Mouse (Mus musculus): ENCODE data around the gene Cish. TPM values are rescaled to one million over a fixed set of nuclear protein-coding genes. Genes with fewer than 3 reads are reported as not detected.

The Cish gene
- polyA plus RNA-seq, 1 experiment from 2014 or later, result 6.7 TPM

DNA sequence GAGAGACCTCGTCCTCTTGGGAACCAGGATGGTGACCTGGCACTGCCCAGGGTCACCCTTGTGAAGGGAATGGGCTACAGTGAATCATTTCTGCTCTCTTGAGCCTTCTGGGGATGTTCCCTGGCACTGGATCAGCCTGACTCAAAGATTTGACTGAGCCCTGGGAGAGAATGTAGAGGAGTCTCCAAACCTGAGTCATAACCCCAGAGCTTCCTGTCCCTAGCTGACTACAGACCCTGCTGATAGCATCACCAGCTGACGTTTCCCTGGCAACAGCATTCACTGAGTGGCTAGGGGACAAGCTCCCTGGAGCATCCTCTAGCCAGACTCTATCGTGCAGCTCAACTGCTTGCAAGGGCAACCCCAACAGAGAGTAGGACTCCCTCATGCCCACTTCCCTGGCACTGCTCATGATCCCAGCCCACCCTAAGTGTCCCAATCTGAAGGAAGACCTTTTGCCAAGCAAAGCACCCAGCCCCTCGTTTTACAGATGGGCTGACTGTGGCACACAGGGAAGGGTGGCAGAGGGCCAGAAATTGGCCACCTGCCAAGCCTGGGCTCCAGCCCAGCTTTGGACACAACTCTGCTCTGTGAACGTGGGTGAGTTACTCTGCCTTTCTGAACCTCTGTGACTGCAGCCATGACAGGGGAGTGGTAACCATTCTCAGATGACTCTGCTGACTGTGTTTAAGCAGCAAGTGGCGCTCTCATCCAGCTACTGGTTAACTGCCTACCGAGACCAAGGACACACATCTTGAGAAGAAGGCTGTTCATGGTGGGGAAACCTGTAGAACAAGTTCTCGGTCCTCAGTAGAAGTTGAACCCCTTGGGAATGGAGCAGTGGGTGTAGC is 17.1 kb upstream of the Cish start:
- H3K9me3 ChIP-seq, result no peaks in the 10 kb centered on the region
- H3K27ac ChIP-seq (replicated peaks), result no peak overlapping the region; the same call in 1 of the 2 replicates
- H3K36me3 ChIP-seq (replicated peaks), result no peaks in the 10 kb centered on the region
- 57% methylated on average over 8 of the region's 8 CpGs for WGBS
- peaks cover 32% of the 10 kb centered on the region for H3K4me1 ChIP-seq
- no peaks in the 10 kb centered on the region for H3K27me3 ChIP-seq (replicated peaks; ENCODE audit: low read depth, poor library complexity, severe bottlenecking)
- H3K4me3 ChIP-seq, result no peak overlapping the region
- DNase-seq (ENCODE audit: low spot score), result no peak

DNA sequence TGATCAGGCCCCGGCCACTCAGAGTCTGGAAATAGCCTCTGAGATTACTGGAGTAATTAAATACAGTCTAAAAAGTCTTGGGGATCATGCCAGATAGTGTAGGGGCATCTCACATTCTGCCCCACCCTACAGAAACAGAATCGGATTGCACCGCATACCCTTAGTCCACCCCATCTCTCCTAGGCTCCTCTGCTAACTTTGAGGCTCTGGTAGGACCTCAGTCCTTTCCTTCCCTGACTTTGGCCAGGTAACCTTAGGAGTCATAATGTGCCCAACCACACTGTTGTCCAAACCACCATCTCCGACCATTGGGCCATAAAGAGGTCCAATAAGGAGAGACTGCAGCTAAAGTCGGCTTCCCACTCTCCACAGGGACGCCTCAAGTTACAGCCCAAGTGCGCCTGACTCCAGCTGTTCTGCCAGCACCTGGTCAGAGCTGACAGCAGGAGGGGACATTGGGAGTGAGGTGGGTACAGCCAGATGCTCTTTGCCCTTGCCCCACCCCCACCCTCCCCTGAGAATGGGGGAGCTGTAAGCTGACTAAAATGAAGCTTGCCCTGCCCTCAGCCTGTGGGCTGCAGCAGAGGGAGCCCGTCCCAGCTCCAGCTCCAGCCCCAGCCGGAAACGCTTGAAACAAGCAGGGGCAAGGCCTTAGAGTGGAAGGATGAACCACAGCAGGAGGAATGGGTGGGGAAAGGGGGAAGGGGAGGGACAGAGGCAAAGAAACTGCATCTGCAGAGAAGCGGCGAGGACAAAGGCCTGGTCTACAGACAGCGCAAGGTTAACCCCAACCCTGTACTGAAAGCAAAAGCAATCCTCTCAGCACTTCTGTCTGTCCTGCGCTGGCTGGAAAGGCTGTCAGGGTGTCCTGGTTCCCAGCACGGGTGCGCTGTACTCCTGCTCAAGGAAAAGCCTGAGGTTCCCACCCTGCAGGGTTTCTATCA is 16.2 kb upstream of the Cish start:
- peaks cover 32% of the 10 kb centered on the region for H3K4me1 ChIP-seq
- H3K27me3 ChIP-seq (replicated peaks; ENCODE audit: low read depth, poor library complexity, severe bottlenecking), result no peaks in the 10 kb centered on the region
- peak overlapping the region; percentile 82 for H3K27ac ChIP-seq (replicated peaks)
- peak overlapping the region; percentile 42 for H3K4me3 ChIP-seq
- DNase-seq (ENCODE audit: low spot score), result peak; percentile 74
- WGBS, result 18% methylated on average over 16 of the region's 16 CpGs
- H3K9me3 ChIP-seq, result no peaks in the 10 kb centered on the region
- H3K36me3 ChIP-seq (replicated peaks), result no peaks in the 10 kb centered on the region

DNA sequence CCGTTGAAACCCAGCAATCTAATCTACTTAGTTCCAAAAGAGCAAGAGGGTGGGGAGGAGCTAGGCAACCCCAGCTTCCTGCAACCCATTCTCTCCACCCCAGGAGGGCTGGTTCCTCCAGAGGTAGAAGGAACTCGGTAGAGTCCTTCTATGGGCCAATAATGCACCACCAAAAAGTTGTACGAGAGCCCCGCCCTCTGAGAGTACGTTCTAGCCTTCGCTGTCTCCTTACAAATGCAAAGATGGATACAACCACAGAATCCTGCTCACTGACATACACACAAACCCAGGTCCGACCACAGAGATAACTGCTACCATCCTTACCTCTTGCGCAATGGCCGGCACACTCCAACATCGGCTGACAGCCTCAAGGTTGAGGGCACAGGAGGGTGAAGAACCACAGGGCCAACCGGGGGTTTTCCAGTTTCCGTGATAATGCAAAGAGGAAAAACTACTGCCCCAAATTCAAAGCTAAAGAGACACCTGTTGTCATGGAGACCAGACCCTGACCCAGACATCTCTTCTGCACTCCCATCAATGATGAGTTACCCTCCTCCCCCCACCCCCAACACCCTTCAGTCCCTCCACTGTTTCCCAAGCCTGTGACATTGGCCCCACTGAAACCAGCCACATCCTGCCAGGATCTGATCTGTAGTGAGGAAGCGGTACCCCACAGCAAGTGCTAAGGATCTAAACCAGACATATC is 15.4 kb upstream of the Cish start:
- H3K9me3 ChIP-seq, result no peaks in the 10 kb centered on the region
- no peak for DNase-seq (ENCODE audit: low spot score)
- peaks cover 38% of the 10 kb centered on the region for H3K4me1 ChIP-seq
- no peaks in the 10 kb centered on the region for H3K36me3 ChIP-seq (replicated peaks)
- 53% methylated on average over 13 of the region's 13 CpGs for WGBS
- peak overlapping the region; percentile 42 for H3K4me3 ChIP-seq
- H3K27ac ChIP-seq (replicated peaks), result peak overlapping the region; percentile 82
- no peaks in the 10 kb centered on the region for H3K27me3 ChIP-seq (replicated peaks; ENCODE audit: low read depth, poor library complexity, severe bottlenecking)

DNA sequence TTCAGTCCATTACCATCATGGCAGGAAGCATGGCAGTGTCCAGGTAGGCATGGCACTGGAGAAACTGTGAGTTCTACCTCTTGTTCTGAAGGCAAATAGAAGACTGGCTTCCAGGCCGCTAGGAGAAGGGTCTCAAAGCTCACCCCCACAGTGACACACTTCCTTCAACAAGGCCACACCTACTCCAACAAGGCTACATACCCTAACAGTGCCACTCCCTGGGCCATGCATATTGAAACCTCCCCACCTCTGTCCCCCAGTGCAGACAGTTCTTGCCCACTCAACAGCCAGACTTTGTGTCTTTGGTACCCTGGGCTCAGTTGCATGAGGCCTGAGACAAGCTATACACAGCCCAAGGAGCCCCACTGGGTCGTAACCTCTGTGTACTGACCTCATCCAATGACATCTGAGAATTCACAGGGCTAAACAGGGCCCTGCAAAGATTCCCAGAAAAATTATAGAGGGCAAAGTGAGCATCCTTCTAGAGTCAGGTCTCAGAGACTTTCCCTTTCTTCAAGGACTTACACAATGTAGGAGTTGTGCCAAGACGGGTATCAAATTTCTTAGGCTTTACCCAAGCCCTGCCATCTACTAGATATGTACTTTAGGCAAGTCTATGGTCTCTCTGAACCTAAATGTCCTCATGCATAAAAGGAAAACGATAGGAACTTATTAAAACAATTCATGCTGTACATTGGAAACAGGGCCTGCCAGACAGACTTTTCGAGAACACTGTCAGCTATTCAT is 14.4 kb upstream of the Cish start:
- Histone ChIP-seq H3K27me3 (replicated peaks; ENCODE audit: low read depth, poor library complexity, severe bottlenecking) (no peaks in the 10 kb centered on the region), H3K4me1 (peaks cover 43% of the 10 kb centered on the region), H3K27ac (replicated peaks) (no peak overlapping the region), H3K36me3 (replicated peaks) (no peaks in the 10 kb centered on the region), H3K4me3 (no peak overlapping the region), H3K9me3 (no peaks in the 10 kb centered on the region)
- DNase-seq (ENCODE audit: low spot score), result no peak
- 90% methylated on average over 5 of the region's 5 CpGs for WGBS

DNA sequence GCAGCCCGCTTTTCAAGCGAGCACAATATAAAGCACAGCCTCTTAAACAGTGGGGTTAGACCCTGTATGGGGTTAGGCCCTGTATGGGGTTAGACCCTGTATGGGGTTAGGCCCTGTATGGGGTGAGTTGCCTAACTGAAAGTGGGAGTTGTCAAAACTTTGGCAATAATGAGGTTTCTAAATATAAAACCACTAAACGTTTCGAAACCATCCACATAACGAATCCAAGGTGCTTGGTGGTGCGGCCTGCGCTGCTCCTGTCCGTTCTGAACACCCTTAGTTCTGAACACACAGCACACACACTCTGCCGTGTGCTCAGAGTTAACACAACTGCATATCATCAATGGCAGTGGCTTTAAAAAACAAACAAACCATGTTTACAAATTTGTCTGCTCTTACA is 12.9 kb upstream of the Cish start:
- no peaks in the 10 kb centered on the region for H3K9me3 ChIP-seq
- peaks cover 53% of the 10 kb centered on the region for H3K4me1 ChIP-seq
- H3K27ac ChIP-seq (replicated peaks), result no peak overlapping the region
- no peaks in the 10 kb centered on the region for H3K36me3 ChIP-seq (replicated peaks)
- peaks cover 1% of the 10 kb centered on the region for H3K27me3 ChIP-seq (replicated peaks; ENCODE audit: low read depth, poor library complexity, severe bottlenecking)
- H3K4me3 ChIP-seq, result no peak overlapping the region
- WGBS, result 85% methylated on average over 9 of the region's 9 CpGs
- no peak for DNase-seq (ENCODE audit: low spot score)

DNA sequence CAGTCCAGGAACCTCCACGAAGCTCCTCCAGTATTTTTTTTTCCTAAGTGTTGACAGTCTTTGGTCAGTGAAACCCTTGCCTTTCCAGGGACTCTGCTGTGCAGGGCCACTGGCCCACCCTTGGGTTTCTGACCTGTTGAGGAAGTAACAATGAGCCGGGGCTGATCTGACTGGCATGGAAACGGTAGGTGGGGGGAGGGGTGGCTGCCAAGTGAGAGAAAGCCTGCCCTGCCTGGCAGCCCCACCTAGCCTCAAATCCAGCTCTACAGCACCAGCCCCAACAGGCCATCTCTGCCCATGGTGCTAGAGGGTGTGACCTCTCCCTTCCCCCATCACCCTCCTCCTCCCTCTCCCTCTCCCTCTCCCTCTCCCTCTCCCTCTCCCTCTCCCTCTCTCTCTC is 10.8 kb upstream of the Cish start:
- Histone ChIP-seq H3K4me3 (no peak overlapping the region), H3K4me1 (peaks cover 44% of the 10 kb centered on the region), H3K27ac (replicated peaks) (no peak overlapping the region), H3K36me3 (replicated peaks) (no peaks in the 10 kb centered on the region), H3K27me3 (replicated peaks; ENCODE audit: low read depth, poor library complexity, severe bottlenecking) (peaks cover 16% of the 10 kb centered on the region), H3K9me3 (no peaks in the 10 kb centered on the region)
- 24% methylated on average over 3 of the region's 3 CpGs for WGBS
- no peak for DNase-seq (ENCODE audit: low spot score)

DNA sequence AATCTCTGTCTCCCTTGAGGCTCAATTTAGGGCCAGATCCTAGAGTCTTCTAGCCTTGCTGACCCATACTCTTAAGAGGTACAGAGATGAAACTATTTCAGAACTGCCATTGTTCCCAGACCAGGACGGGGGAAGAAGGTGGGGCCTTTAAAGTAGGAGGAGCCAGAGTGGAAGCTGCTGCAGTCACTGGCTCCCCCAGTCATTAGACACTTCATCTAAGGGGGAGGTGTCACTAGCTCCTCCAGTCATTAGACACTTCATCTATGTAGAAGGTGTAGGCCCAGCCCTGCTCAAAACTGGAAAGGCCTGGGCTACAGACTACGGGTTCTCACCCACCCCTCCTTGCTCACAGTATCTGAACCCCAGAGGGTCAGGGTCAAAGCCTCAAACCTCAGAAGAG is 8.5 kb upstream of the Cish start:
- no peaks in the 10 kb centered on the region for H3K9me3 ChIP-seq
- H3K4me1 ChIP-seq, result peaks cover 38% of the 10 kb centered on the region
- H3K27me3 ChIP-seq (replicated peaks; ENCODE audit: low read depth, poor library complexity, severe bottlenecking), result peaks cover 21% of the 10 kb centered on the region
- H3K4me3 ChIP-seq, result no peak overlapping the region
- no peak overlapping the region for H3K27ac ChIP-seq (replicated peaks)
- no peaks in the 10 kb centered on the region for H3K36me3 ChIP-seq (replicated peaks)
- DNase-seq (ENCODE audit: low spot score), result no peak
- 71% methylated on average over 2 of the region's 2 CpGs for WGBS

DNA sequence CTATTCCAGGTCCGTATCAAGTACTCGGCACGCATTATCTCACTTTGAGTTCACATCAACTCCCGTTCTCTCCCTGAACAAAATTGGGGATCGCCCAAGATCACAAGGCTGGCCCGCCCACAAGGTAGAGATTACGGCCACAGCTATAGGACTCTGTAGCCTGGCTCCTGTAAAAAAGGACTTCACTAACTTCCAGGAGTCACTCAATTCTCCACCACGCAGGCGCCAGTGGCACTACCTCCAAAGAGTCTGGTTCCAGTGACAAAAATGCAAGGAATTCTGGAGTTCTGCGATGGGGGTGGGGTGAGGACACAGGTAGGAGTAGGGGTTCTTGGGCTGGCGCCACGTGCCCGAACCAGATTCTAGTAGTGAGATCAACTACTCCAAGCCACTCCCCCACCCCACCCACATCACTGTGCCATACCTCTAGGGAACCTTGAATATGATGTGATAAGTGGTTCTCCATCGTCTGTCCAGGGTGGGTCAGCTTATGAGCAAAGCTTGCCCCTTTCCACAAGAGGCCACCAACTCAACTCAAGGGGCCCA is 7.6 kb upstream of the Cish start:
- DNase-seq (ENCODE audit: low spot score), result no peak
- Histone ChIP-seq H3K27ac (replicated peaks) (no peak overlapping the region), H3K36me3 (replicated peaks) (no peaks in the 10 kb centered on the region), H3K4me1 (peaks cover 38% of the 10 kb centered on the region), H3K4me3 (0 out of 2 replicates have a peak overlapping the region, but pooled peaks have one; percentile 65), H3K27me3 (replicated peaks; ENCODE audit: low read depth, poor library complexity, severe bottlenecking) (peaks cover 29% of the 10 kb centered on the region), H3K9me3 (no peaks in the 10 kb centered on the region)
- WGBS, result 89% methylated on average over 14 of the region's 14 CpGs

DNA sequence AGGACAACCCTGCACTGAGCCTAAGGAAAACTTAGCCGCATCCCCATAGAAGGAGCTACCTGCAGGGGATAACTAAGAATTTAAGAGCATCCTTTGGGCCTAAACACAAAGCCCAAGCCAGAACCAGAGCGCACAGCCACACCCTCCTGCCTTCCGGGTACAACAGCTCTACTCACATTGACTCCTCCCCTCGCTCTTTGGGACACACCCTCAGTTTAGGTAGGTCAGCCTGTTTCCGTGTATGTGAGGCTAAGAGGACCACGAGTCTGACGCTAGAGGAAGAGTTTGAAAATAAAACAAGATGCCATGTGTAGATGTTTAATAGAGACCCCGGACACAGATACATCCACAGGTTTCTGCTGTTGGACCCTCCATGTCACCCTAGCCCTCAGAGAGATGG is 7.1 kb upstream of the Cish start:
- peaks cover 29% of the 10 kb centered on the region for H3K27me3 ChIP-seq (replicated peaks; ENCODE audit: low read depth, poor library complexity, severe bottlenecking)
- no peaks in the 10 kb centered on the region for H3K9me3 ChIP-seq
- DNase-seq (ENCODE audit: low spot score), result no peak
- no peak overlapping the region for H3K27ac ChIP-seq (replicated peaks)
- H3K4me3 ChIP-seq, result peak overlapping the region; percentile 65
- 23% methylated on average over 8 of the region's 8 CpGs for WGBS
- no peaks in the 10 kb centered on the region for H3K36me3 ChIP-seq (replicated peaks)
- H3K4me1 ChIP-seq, result peaks cover 38% of the 10 kb centered on the region

DNA sequence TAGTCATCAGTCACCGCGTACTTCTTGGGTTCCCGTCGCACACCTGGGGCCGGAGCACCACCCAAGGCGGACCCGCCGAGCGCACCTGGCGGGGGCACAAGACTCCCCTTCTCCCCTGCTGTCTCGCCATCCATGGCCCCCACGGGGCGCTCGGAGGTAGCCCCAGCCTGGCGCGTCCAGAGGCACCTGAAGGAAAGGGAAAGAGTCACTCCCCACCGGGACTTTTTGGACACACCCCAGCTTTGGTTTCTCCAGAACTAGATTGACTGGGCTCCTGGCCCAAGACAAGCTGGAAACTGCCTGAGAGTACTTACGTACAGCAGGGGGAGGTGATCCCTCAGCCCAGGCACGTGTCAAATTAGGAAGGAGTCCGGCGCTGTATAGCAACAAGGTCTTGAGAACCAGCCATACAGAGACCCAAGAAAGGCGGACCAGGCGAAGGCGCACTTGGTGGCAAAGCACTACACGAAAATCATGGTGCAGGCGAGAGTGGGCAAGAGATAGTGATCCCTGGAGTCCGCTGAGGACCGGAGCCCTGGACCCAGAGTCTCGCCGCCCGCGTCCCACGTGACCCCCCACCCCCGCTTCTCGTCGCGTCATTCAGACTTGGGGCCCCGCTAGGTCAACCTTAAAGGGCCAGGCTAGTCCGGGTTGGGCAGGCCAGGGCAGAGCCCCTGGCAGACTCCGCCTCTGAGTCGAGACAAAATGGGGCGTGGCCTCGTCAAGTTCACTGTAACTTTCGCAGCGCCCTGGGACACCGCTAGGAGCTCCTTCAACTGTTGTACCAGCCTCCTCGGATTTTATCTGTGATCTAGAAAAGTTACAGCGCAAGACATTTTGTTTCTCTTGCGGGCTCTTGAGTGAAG is 6.4 kb upstream of the Cish start, which contains the start of gene Mapkapk3:
TSS of gene Mapkapk3 (minus strand) at position 667 of the 866 bp plus-strand sequence.
- WGBS, result 3% methylated on average over 49 of the region's 49 CpGs
- H3K27ac ChIP-seq (replicated peaks), result peak within 1 kb of the TSS; percentile 53

DNA sequence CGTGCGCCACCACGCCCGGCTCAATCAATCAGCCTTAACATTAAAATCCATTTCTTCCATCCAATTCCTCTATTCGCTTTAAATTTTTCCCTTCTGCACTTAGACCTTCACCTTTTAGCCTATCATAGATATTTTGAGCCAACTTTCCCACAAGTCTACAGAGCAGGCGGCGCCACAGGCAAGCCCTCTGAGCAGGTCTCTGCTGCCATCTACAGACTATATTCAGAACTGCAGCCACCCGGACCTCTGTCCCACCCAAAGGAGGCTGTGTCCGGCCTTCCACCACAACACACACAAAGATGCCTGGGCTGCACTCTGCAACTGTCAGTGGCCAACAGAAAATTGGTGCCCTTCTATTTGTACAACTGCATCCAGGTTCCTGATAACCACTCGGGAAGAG is 4.9 kb upstream of the Cish start:
- 28% methylated on average over 10 of the region's 10 CpGs for WGBS
- Histone ChIP-seq H3K9me3 (no peaks in the 10 kb centered on the region), H3K4me3 (no peak overlapping the region), H3K27me3 (replicated peaks; ENCODE audit: low read depth, poor library complexity, severe bottlenecking) (peaks cover 39% of the 10 kb centered on the region), H3K36me3 (replicated peaks) (no peaks in the 10 kb centered on the region), H3K4me1 (peaks cover 37% of the 10 kb centered on the region), H3K27ac (replicated peaks) (no peak overlapping the region)
- DNase-seq (ENCODE audit: low spot score), result peak; percentile 83

More for the DNA sequence above, 6.4 kb upstream of the Cish start, which contains the start of gene Mapkapk3:
- Histone ChIP-seq H3K36me3 (replicated peaks) (no peaks in the 10 kb centered on the region), H3K9me3 (no peaks in the 10 kb centered on the region), H3K4me1 (peaks cover 41% of the 10 kb centered on the region), H3K27me3 (replicated peaks; ENCODE audit: low read depth, poor library complexity, severe bottlenecking) (peaks cover 29% of the 10 kb centered on the region), H3K4me3 (peak within 1 kb of the TSS; percentile 65)
- DNase-seq (ENCODE audit: low spot score), result peak; percentile 87

Data from embryonic facial prominence, embryonic 10.5 days (tissue).